ENCODE assay signal across 9 mouse cellular contexts in the genomic region with DNA sequence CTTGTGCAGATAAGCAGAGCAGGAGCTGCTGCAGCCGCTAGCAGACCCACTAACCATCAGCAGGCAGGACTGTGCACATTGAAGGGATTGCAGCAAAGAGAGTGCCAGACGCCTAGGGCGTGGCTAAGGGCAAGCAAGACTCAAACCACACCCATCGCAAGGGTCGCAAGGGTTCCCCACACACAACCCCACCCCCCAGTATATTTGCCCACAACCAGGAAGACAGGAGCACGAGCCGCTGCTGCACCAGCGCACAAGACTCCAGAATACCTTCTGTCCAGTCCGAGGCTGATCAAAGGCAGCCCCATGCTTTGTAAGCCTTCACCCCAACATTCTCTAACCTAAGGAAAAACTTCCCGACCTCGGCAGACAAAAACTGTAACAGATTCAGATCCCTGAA. TPM values are rescaled to one million over a fixed set of nuclear protein-coding genes. Genes with fewer than 3 reads are reported as not detected.
DNase-seq lines count a peak whose midpoint lies in the region; ATAC-seq lines count a peak whose summit lies in the region.
"Had no signal": no experiment of that assay in that cellular context is flagged by ENCODE, and none has a peak within 500 bp of the region (broad histone marks: within the 10 kb centered on the region; RNA-seq: fewer than 3 reads in every experiment).

No protein-coding gene starts in this region.

- H3K4me2 ChIP-seq in lung, embryonic 15.5 days, result peak overlapping the region; percentile 98

- ATAC-seq in lung, embryonic 15.5 days (ENCODE audit: borderline replicate concordance, extremely low read depth, low FRiP score, low TSS enrichment), result no peak

- no peak overlapping the region for H3K27ac ChIP-seq in lung, embryonic 15.5 days
- no peak overlapping the region for H3K27ac ChIP-seq in limb, embryonic 10.5 days

- H3K9ac ChIP-seq in lung, embryonic 15.5 days, result no peak overlapping the region

- H3K4me3 ChIP-seq in lung, embryonic 15.5 days, result peak overlapping the region; percentile 60
- peak overlapping the region; percentile 72 for H3K4me3 ChIP-seq in limb, embryonic 10.5 days
- H3K4me3 ChIP-seq: myocyte had no signal

- intact Hi-C loops in left cerebral cortex, postnatal 4 days (cut with DNase I), result no loop called here

- H3K36me3 ChIP-seq in lung, embryonic 15.5 days, result no peaks in the 10 kb centered on the region
- no peaks in the 10 kb centered on the region for H3K36me3 ChIP-seq in limb, embryonic 10.5 days

- peaks cover 60% of the 10 kb centered on the region for H3K27me3 ChIP-seq in lung, embryonic 15.5 days
- H3K27me3 ChIP-seq in limb, embryonic 10.5 days (ENCODE audit: low read depth, poor library complexity, severe bottlenecking), result peaks cover 95% of the 10 kb centered on the region

- WGBS in lung, embryonic 15.5 days, result 1% methylated on average over 11 of the region's 11 CpGs
- WGBS in limb, embryonic 10.5 days, result 5% methylated on average over 11 of the region's 11 CpGs

- peaks cover 21% of the 10 kb centered on the region for H3K4me1 ChIP-seq in lung, embryonic 15.5 days
- peaks cover 37% of the 10 kb centered on the region for H3K4me1 ChIP-seq in limb, embryonic 10.5 days

- no peaks in the 10 kb centered on the region for H3K9me3 ChIP-seq in lung, embryonic 15.5 days
- H3K9me3 ChIP-seq in limb, embryonic 10.5 days (replicated peaks), result no peaks in the 10 kb centered on the region

- no peak for DNase-seq in lung, postnatal 36 days
- peak; percentile 5 for DNase-seq in embryo, embryonic 9.5 days (ENCODE audit: extremely low spot score)
- peak; percentile 37 for DNase-seq in limb, embryonic 10.5 days (ENCODE audit: low spot score)
- peak; percentile 22 for DNase-seq in retina, embryonic 14.5 days (ENCODE audit: low spot score)
- DNase-seq in left cerebral cortex, postnatal 4 days, result no peak
- no peak for DNase-seq in right cerebral cortex, adult 18-20 months
- no peak for DNase-seq in kidney, adult 9 months

RNA-seq across cellular contexts. Expression of a gene that starts 1.7 kb away (rescaled TPM):
- 0.20 and 0.64 TPM in 2 replicates for polyA plus RNA-seq in lung, embryonic 15.5 days (2015; fragmentation: Nextera tagmentation; extraction: Ambion mirVana)
- polyA plus RNA-seq in limb, embryonic 10.5 days (2016; fragmentation: Nextera tagmentation; extraction: Ambion mirVana), result 0.62 and 0.76 TPM in 2 replicates
- total RNA-seq in left cerebral cortex, postnatal 4 days (2021), result 10 to 100 TPM; 18.7 to 19.9 TPM

RNA-seq across cellular contexts. Expression of a gene that starts 1.9 kb away (rescaled TPM):
- polyA plus RNA-seq in lung, embryonic 15.5 days (2015; fragmentation: Nextera tagmentation; extraction: Ambion mirVana), result 0.14 and 0.24 TPM in 2 replicates
- not detected in 2 replicates for polyA plus RNA-seq in limb, embryonic 10.5 days (2016; fragmentation: Nextera tagmentation; extraction: Ambion mirVana)
- total RNA-seq in left cerebral cortex, postnatal 4 days (2021), result under 1 TPM; 0.30 to 0.38 TPM

RNA-seq across cellular contexts. Expression of a gene that starts 49.6 kb away (rescaled TPM):
- polyA plus RNA-seq in lung, embryonic 15.5 days (2015; fragmentation: Nextera tagmentation; extraction: Ambion mirVana), result 163 and 164 TPM in 2 replicates
- 188 and 207 TPM in 2 replicates for polyA plus RNA-seq in limb, embryonic 10.5 days (2016; fragmentation: Nextera tagmentation; extraction: Ambion mirVana)
- total RNA-seq in left cerebral cortex, postnatal 4 days (2021), result 100 to 1,000 TPM; 102 to 103 TPM

Comparison
In these comparisons a context has a peak if more than half of its experiments do, and no peak if none do; other contexts are left out.
1. DNase-seq: peak in embryo, embryonic 9.5 days (single experiment), limb, embryonic 10.5 days (single experiment) and retina, embryonic 14.5 days (single experiment); none in lung, postnatal 36 days (single experiment), left cerebral cortex, postnatal 4 days (single experiment), right cerebral cortex, adult 18-20 months (single experiment) and kidney, adult 9 months (single experiment).